Mouse (Mus musculus) neural tube, embryonic 10.5 days (tissue): Measurements from ENCODE around the gene Stmn3.

Source experiments
- DNase-seq: peaks from one replicate; pipeline ENCODE4 v3.0.0-alpha.2; 2017; ENCODE audit warnings: low spot score; ENCODE audit errors: extremely low spot score

Stmn3 gene

DNA sequence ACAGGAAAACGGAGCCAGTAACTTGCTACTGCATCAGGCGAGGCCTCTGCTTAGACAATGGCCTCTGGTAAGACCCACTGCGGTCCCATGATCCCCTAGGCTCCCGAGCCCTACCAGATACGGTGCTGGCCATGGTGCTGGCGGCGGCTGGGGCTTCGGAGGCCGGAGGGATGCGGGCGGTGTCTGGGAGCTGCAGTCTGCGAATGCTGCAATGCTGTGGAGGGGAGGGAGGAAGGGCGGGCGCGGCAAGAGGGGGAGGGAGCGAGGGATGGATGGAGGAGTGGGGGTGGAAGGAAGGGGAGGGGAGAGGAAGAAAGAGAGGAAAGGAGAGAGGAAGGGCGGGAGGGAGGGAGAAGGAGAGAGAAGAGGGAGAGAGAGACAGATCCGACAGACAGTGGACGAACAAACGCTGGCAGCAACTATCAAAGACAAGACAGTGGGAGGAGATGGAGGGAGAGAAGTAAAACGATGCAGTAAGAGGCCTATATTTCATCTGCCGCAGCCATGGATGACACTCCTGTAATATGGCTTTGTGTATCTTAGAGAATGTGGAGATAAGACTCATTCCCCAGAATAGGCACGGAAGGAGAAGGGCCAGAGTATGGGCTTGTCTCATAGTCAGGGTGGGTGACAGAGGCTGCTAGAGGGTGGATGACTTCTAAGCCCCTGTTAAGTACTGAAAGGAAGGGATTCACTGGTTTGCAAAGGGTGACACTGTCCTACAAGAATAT lies at the start of gene Stmn3:
Gene Stmn3, minus strand, starts transcription at position 421 of the 731 bp plus-strand sequence.
- DNase-seq, result peak; percentile 79

DNA sequence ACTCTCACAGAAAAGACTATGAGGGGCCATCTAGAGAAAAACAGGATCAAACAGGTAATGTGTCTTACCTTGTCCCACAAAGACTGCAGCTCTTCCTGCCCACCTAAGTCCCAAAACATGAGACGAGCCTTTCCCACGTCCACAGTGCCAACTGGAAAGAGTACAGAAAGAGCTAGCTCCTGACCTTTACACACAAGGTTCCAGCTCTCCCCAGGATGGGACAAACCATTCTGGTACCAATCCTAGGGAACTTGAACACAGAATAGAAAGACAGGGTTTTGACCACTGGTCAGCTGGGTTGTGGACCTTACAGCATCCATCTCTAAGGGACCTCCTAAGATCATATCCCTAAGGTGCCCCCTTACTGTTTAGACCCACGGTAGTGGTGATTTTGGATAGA lies 49.6 kb upstream of the Stmn3 start:
- DNase-seq, result no peak

DNA sequence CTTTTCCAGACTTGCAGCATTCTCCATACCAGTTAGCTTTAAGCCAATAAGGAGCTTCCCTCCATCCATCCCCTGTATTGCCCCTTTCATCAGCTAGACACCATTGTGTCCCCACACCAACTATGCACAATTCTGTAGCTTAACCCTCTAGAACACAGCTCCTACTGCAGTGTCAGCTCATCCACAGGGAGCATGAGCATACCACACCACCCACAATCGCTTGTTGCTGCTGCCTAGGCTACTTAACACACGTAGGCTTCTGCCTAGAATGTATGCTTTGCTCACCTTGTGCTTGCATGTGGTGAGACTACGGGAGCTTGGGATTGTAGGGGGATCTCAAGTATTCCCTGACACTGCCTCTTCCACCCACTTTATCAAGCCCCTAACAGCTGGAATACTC lies 42.5 kb upstream of the Stmn3 start:
- no peak for DNase-seq

DNA sequence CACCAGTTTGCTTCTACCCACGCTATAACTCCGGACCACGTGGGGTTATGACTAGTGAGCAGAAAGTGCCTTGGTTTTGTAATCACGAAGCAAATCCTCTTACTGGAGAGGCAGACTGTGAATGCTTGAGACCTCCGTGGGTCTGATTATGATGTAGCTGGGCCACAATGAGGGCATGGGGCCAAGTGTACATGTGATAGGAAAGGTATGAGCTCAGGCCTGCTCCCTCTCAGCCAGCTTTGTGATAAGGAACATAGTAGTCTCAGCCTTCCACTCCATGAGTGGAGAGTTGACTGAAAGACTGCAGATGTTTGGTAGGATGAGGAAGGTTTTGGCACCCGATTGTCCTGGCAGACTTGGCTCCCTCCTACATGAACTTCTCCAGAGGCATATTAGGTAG lies 28.5 kb upstream of the Stmn3 start:
- no peak for DNase-seq

DNA sequence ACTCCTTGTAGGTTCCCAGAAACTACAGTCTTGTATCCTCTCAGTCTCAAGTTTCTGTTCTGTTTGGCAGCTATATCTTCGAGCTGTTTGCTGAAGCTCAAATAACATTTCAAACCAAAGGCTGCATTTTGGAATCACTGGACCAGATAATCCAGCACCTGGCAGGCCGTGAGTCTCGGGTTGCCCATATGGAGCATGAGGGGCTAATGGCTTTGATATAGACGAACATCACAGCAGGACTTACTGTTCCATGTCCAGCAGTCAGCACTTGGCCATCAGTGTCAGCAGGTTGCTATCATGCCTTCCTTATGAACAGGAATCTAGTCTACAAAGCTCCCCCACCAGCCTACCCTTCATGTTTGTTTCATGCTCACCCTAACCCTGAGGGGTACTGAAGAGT lies 26.1 kb upstream of the Stmn3 start:
- no peak for DNase-seq

DNA sequence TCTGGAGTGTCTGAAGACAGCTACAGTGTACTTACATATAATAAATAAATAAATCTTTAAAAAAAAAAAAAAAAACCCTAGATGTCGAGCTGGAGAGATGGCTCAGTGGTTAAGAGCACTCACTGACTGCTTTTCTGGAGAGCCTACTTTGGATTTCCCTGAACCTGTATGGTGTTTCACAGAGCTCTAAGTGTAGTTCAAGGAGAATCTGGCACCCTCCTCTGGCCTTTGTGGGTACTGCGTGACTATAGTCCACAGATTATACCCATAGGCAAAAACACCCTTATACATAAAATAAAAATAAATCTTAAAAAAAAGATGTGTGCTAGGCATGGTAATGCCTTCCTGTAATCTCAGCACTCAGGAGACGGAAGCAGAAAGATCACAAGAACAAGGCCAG lies 19.7 kb upstream of the Stmn3 start:
- DNase-seq, result peak; percentile 53

DNA sequence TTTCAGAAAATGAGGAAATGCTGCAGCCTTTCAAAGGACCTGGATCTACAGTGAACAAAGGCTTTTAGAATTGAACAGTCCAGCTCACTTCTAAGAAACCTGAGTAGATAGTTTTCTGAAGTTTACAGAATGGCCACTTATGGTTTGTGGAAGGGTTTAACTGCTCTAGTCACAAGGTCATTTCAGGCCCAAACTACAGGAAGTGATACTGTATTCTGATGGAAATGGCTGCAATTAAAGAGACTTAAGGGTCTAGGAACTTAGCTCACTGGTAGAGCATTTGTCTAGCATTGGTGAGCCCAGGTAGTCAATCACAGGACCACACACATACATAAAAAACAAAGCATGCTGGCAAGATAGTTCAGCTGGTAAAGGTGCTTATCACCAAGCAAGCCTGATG lies 18.2 kb upstream of the Stmn3 start:
- DNase-seq, result no peak

DNA sequence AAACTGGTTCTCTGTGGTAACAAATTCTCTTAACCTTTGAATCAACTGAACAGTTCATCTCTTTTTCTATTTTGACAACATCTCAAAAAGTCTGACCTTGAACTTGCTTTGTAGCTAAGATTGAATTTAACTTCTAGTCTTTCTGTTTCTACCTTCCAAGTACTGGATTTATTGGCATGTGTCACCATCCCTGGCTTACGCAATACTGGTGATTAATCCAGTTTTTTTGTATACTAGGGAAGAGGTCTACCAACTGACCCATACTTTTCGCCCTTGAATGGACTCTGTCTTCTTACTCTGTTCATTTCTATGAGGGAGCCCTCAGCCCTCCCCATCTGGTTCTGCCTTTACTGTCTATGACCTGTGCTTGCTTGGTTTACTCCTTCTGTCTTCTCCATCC lies 11.8 kb upstream of the Stmn3 start:
- DNase-seq, result no peak

DNA sequence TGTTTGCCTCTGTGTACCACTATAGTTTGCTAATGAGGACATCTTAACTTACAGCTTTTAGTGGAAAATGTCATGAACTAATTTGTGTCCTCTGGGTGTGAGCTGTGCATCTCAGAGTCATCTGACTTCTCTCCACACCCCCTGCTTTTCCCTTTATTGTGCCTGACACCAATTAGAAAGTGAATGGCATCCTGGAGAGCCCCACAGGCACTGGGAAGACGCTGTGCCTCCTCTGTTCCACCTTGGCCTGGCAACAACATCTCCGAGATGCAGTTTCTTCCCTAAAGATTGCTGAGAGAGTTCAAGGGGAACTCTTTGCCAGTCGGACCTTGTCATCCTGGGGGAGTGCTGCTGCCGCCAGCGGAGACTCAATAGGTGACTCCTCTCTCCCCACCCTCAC lies 7.8 kb upstream of the Stmn3 start:
- no peak for DNase-seq

DNA sequence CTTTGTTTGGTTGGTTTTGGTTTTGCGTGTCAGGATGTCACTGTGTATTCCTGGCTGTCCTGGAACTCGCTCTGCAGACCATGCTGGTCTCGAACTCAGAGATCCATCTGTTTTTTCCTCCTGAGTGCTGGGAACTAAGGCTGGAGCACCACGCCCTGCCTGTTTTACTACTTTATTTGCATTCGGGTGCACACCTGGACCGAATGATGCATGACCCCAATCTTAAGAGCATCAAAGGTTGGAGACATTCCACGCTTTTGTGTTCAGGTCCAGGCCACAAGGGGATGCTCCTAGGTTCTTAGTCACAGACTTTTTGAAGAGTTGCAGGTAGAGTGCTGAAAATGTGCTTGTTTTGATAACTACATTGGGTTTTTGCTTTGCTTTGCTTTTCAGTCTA lies 5.8 kb upstream of the Stmn3 start:
- DNase-seq, result no peak

DNA sequence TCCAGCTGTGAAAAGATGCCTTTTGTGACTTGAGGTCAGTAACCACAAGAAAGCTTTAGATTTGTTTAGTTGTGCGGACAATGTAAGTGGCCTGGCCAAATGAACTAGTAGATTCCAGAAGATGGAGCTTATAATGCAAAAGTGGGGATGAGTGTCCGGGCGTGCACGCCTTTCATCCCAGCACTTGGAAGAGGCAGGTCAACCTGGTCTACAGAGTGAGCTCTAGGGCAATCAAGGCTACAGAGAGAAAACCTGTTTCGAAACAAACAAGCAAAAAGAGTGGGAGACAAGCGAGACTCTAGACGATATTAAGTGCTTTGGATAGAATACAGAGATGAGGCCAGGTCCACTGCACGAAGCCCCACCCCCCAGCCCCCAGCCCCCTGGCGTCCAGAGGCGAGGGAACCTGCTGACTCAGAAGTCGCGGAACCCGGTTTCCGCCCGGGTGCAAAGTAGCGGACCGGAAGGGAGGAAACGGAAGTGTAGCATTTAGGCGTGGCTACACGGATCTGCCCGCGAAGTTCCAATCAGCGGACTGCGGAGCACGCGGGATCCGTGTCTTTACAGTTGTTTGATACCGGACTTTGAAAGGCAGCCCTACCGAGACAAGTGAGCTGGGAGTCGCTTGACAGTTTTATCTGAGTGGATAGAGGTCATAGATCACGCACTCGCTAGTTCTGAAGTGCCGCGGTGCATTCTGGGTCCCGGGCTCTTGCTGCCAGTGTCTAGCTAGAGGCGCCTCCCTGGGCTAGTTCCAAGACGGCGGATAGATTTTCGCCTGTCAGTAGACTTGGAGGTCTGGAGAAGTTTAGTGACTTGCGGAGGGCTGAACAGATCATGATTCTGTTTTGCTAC lies 5.2 kb upstream of the Stmn3 start, which contains the start of gene Rtel1:
Gene Rtel1, plus strand, starts transcription at position 492 of the 855 bp plus-strand sequence.
- peak; percentile 93 for DNase-seq

DNA sequence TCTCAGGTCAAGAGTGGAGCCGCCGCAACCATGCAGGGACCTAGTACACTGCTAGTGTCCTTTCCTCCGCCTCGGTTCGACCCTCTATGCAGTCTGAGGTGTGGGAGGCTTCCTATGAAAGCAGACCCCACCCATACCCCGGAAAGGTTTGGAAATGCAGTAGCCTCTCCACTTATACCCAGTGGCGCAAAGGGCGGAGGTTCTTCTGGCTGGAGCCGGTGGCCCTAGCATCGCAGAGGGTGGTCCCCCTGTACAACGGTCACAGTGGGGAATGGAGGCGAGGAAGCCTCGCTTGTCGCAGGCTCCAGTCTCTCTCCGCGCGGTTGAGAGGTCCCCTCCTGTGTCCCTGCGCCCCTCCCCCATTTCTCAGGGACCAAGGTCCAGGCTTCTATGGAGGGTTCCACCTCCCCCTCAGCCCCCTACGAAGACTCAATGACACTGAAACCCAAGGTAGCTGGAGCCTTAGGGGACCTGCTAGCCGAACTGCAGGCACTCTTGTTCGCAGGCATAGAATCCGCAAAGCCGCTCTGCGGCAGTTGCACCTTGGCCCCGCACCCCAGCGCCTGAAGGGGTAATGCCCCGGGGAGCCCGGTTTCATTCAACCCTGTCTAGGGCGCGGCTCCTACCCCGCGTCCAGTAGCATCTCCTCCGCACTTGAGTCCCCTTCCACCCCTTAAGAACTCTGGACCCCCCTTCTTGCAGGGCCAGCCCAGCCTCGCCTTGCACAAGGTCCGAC lies 788 bp downstream of the Stmn3 start:
- DNase-seq, result no peak

DNA sequence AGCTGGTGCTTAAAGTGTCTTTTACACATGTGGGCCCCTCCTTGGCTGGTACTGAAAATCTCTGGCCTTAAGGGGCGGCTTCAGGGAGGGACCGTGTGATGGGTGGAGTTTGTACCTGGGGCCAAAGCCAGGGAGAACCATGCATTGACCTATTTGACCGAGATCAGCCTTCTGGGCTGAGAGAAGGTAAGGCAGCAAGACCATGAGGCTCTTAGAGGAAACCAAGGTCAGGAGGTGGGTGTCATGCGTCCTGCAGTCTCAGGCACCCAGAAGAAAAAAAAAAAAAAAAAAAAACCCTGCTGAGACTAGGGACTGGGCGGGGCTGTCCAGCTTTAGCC lies 1.3 kb downstream of the Stmn3 start:
- no peak for DNase-seq

DNA sequence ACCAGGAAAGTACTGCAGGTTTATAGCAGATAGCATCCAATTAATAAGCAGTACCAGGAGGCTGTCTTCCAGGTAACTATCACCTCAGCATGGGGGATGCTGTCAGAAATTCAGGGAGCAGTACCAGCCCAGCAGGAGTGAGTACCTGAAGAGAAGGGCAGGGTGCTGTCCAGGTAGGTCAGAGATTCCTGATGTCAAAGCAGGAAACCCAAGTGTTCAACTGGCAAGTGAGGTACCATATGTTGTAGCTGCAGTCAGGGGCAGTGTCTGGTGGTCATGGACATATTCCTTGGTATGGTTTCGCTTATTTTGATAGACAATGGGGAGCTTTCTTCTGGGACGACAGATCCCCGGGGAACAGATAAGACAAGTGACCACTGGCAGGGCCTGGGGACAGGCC lies 1.9 kb downstream of the Stmn3 start:
- no peak for DNase-seq

DNA sequence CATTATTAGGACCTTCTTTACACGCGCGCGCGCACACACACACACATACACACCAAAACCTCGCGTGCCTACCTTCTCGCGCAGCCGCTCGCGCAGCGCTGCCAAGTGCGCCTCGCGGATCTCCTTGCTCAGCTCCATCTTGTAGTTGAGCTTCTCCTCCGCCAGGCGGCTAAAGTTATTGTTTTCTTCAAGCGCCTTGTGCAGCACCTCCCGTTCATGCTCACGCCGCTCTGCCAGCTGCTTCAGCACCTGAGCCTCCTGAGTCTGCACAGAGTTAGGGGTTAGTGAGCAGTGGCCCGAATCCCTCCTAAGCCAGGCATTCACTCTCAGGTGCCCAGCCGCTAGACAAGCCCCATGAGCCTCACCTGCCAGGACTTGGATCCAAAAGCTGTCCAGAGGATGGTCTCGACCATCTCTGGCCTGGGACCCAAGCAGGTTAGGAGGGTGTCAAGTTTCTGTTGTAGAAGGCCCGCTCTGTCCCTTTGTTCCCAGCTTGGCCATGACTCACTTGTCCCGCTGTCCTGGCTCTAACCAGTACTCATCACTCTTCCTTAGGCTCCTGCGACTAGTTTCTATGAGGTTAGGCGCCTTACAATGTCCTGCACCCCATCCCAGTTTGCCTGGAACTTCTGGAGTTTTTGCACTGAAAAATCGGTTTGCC lies 7.0 kb downstream of the Stmn3 start:
- peak; percentile 51 for DNase-seq

DNA sequence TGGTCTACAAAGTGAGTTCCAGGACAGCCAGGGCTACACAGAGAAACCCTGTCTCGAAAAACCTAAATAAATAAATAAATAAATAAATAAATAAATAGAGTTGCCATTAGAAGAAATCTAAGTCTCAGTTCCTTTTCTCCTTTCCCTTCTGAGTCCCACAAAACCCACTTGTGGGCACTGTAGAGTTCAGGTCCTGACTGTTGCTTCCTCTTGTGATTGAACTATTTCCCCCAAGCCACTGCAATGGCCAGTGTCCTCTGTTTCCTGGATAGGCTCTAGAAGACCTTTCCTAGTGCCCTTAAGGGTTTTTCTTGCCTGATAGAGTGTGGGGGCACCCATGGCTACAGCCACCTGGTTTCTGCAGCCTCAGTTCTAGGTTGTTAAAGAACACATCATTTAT lies 9.4 kb downstream of the Stmn3 start:
- DNase-seq, result no peak

DNA sequence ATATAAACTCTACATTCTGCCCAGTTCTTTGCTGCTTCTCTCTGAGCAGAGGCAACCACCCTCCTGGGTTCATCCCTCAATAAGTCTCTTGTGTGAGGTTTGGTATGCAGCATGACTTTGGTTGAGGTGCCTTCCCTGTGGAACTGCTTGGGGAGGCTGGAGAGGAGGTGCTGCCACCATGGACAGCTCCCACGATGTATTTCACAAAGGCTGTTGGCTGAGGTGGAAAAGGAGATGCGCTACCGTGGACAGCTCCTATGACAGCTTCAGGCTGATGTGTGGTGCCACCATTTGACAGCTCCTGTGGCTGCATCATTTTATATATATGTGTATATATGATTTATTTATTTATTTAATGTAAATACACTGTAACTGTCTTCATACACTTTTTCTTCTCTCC lies 12.3 kb downstream of the Stmn3 start:
- DNase-seq, result peak; percentile 38

DNA sequence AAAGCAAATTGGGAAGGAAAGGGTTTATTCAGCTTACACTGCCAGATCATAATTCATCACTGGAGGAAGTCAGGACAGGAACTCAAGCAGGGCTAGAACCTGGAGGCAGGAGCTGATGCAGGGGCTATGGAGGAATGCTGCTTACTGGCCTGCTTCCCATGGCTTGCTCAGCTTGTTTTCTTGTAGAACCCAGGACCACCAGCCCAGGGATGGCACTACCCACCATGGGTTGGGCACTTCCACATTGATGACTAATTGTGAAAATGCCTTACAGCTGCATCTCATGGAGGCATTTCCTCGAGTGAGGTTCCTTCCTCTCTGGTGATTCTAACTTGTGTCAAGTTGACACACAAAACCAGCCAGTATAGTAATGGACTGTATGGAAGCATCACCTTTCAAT lies 23.4 kb downstream of the Stmn3 start:
- no peak for DNase-seq

DNA sequence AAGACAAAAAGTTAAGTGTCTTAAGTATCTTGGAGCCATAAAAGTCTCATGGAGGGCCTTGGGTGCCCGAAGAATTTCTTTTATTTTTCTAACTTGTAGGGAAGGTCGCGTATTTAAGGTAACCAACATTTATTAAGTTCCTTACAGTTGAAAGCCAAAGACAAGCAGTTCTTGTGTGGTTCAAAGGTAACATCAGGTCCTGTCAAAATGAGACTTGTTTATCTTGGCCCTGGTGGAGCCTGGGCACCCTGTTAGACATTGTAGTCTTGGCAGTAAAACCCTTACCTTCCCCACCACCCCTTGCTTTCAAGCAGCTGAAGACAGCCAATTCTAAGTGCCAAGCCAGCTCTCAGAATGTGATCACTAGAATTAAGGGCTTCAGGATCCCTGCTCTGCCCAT lies 25.6 kb downstream of the Stmn3 start:
- no peak for DNase-seq

DNA sequence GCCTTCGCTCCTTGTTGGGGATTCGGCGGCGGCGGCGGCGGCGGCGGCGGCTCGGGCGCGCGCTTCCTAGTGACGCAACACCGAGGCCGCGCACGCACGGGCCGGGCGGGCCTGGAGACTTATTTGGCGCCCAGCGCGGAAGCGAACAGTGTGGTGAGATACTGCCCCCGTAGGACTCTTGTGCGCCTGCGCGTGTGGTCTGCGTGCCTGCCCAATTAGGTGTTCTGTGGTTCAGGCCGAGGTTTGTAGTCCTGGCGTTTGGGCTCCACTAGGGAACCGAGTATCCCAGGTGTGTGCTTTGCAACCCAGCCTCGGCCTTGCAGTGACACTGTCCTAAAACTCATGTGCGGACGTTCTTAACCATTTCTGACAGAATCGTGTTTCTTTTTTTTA lies 26.3 kb downstream of the Stmn3 start, which contains the start of gene Gmeb2:
Gene Gmeb2, minus strand, starts transcription at position 78 of the 393 bp plus-strand sequence.
- peak; percentile 88 for DNase-seq

DNA sequence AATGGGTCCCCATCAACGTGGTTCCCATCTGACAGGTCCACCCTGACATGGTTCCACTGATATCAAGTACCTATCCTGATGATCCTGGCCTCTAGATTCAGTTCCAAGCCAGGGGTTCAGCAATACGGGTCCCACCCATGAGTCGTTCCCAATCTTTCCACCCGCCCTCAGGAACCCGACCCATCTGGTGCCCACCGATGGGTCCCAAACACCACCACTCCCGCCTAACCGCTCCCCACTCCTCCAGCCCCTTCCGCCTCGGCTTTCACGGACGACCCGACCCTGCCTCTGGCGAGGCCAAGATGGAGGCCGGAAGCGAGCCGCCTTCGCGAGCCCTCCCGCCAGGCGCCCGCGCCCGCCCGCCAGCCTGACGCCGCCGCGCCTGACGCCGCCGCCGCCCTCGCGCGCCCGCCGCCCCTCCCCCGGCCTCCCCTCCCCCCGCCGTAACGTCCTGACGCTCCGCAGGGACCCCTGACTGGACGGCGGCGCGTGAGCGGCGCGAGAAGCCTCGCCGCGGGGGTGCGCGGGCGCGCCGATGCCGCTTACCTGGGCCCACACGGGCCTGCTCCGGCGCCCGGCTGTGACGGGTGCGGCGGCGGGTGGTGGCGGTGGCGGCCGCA lies 26.9 kb downstream of the Stmn3 start:
- peak; percentile 89 for DNase-seq
